Mouse (Mus musculus): ENCODE measurements around the gene Gpr162.

DNA sequence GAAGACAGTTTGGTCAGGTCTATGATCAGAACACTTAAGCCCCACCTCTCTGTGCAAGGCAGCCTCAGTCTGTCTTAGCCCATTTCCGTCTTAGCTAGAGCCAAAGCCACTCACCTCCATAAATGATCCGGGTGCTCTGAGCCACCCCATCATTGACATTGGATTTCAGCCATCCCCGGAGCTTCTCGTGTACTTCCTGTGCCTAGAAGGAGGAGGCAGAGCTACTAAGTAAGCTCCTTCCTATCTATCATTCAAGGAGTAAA lies 52.4 kb downstream of the Gpr162 start:
- TF ChIP-seq GATA1 (IDR thresholded peaks at IDR 0.05; ENCODE audit: low read length) = no peak
- no peak for TF ChIP-seq TAL1 (IDR thresholded peaks at IDR 0.05; ENCODE audit: low read length)
